Mouse (Mus musculus) myocyte (in vitro differentiated cells): ENCODE results near the gene Iqsec2.

ENCODE experiments used
- POLR2A ChIP-seq: IDR thresholded peaks from one replicate; pipeline ENCODE4 v1.6.1; 2011; ENCODE audit warnings: low read depth, mild to moderate bottlenecking, control low read depth, moderate library complexity; ENCODE audit not compliant: insufficient read length
- POLR2AphosphoS2 ChIP-seq: IDR thresholded peaks from one replicate; pipeline ENCODE4 v1.6.1; 2011; ENCODE audit warnings: low read depth, control low read depth; ENCODE audit not compliant: insufficient read length
- TCF3 ChIP-seq: IDR thresholded peaks from one replicate; pipeline ENCODE4 v1.6.1; 2011; ENCODE audit warnings: low read depth, control low read depth; ENCODE audit not compliant: insufficient read length

DNA sequence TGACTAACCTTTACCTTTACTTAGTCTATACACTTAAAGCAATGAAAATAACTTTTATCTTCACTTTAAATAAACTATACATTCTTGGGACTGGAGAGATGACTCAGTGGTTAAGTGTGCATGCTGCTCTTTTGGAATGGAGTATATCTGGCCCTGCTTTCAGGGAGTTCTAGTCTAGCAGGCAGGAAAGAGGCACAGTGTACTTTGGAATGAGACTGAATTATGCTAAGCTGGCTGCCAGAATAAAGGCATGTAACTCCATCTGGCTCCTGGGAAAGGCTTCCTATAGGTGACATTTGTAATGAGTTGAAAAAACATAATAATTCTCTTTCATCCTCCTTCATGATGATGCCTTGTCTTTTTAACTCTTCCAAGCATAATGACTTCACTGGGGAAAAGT is 43.1 kb downstream of the Iqsec2 start:
- TF ChIP-seq POLR2A (no peak), TCF3 (no peak), POLR2AphosphoS2 (no peak)
